Mouse (Mus musculus) lung, postnatal 25 days (tissue): ENCODE measurements at regions not wholly inside any gene's neighbourhood (a gene's known extent, or its start where the extent isn't known, plus 50 kb on each side); places are given as distances from the start of the nearest gene placed in this dataset.
A peak's percentile ranks its signal among the peaks of the same experiment; 100 is the strongest.

Source experiments
- DNase-seq: peaks from one replicate; pipeline ENCODE4 v3.0.0; 2022; ENCODE audit warnings: low spot score

DNA sequence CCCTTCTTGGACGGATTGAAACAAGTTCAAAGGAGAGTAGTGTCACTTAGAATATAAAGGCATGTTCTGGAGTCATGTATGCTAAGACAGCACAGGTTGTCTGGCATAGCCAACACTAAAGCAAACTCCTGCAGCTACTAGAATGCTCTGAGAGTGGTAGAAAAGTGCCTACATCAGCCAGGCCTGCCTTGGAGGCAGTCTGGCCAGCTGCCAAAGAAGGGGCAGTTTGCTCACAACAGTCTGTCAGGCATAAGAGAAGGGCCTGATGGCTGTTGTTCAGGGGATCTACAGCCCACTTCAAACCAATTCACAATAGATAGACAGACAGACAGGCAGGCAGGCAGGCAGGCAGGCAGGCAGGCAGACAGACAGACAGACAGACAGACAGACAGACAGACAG, 136.5 kb upstream of the Dap start:
- DNase-seq = no peak

- DNase-seq = no peak
Measured at GRCm38 (mm10) chr15:31091916-31092570, 132.1 kb upstream of the Dap start.

- no peak for DNase-seq
Measured at GRCm38 (mm10) chr15:31096206-31096605, 127.9 kb upstream of the Dap start.

- DNase-seq = no peak
Measured at GRCm38 (mm10) chr15:31097301-31097700, 126.8 kb upstream of the Dap start.

- no peak for DNase-seq
Measured at GRCm38 (mm10) chr15:31104743-31105142, 119.4 kb upstream of the Dap start.

GRCm38 (mm10) chr15:31106907-31107306, 117.2 kb upstream of the Dap start:
- DNase-seq = no peak

- no peak for DNase-seq
Measured at GRCm38 (mm10) chr15:31113216-31113615, 110.9 kb upstream of the Dap start.

DNA sequence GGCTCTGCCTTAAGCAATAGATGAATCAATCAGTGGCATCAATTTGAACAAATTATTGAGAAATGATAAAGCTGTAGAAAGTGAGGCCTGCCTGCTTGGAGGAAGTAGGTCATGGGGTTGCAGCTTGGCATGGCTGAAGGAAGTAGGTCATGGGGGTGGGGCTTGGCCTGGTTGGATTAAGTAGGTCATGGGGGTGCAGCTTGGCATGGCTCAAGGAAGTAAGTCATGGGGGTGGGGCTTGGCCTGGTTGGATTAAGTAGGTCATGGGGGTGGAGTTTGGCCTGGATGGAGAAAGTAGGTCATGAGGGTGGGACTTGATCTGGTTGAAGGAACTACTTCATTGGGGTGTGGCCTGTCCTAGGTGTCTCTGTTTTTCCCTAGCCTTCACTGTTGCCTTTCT, 106.8 kb upstream of the Dap start:
- DNase-seq = no peak

DNA sequence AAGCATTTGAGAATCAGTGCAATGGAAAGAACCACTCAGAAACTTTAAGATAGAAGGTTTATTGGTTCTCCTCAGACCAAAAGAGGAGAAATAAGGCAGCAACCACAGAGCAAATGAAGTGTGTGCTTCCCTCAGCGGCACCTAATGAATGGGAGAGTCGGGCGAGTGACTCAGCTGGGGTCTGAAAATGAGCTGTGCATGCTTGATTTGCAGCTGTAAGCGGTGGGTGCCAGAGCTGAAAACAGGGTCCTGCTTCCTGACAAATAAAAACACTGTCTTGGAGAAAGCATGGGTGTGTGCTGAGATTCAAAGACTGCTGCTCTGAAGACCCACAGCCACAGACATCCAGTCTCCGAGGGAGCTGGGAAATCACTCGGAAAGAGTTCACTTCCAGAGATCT, 104.0 kb upstream of the Dap start:
- no peak for DNase-seq

DNA sequence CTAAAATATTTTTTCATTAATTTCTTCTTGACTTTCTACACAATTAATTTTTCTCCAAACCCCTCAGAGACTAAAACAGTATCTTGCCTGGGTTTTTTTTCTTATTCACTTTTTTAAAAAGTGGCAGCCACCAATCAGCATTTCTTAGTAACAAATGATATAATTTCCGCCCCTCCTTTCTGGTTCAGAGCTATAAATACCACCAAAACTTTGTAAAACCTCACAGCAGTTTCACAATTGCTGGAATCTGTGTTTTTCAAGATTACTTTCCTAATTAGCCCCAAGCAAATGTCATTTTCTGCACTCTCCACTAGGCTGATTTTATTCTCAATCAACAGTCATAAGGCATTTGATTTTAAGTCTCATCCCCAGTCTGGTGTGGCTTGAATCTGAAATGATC, 98.3 kb upstream of the Dap start:
- no peak for DNase-seq

- DNase-seq = no peak
Measured at GRCm38 (mm10) chr15:31126999-31127398, 97.1 kb upstream of the Dap start.

DNA sequence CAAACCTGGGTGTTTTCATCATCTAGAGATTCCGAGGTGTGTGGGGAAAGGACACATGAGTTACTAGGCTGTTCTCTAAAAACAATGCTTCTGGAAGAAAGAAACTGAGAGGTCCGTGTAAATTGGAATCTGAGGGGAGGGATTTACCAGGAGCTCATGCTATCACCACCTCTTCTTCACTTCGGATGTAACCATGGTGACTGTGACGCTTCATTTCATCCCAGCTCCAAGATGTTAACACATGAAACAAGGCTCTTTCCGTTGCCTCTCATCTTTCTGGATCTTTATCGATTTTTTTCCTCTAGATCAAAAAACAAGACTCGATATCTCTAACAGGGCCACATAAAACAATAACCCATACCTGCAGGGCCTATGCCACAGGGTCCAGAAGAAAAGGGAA, 89.2 kb upstream of the Dap start:
- DNase-seq = no peak

GRCm38 (mm10) chr15:31138637-31139036, 85.5 kb upstream of the Dap start:
- DNase-seq = no peak

DNA sequence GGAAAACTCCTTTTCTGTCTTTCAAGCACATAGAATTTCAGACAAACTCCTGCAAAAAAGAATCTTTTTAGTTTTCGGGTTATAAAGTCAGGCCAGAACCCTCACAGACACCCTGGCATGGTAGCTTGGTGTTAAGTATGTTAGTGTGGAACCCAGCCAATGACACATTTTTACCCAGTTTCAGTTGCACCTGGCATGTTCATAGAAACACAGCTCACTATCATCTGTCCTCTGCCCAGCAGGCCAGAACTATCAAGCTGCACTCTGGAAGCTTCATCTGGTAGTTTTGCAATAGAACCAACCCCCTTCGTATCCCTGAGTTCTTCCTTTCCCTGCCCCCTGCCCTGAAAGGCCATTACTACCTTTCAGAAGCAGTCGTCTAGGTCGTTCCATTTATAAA, 82.4 kb upstream of the Dap start:
- no peak for DNase-seq

DNA sequence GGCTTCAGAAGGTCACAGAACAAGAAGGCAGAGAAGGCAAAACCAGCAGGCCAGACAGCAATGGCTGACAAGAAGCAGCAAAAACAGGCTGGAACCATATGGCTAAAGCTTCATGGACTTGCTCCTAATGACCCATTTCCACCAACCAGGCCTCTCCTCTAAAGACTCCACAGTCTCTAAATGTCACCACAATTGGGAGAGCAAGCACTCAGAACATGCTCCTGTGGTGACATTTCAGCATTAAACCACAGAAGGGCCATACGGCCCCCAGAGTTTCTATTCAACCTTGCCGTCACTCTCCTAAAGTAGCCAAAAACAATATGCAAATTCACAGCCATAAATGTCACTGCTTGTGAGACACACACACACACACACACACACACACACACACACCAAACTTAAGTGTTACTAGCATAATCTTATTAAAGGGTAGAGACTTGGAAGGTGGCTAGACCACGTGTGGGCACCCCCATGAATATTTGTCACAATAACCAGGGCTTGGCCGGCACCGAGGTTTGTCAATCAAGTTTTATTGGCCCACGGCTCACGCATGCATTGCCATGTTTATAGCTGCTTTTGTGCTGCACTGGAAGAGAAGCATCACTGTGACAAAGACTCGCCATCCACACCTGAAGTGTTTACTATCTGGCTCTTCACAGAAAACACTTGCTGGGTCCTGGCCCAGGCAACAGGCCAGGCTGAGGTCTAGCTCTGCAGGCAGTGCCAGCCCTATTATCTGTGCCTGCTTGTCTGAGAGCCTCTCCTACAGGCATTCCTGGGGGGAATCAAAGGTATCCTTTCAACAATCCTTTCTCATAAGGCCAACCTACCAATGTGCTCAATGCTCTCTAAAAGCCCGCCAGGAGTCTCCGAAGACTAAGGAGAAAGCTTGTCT, 75.6 kb upstream of the Dap start:
- no peak for DNase-seq

GRCm38 (mm10) chr15:31149855-31150254, 74.3 kb upstream of the Dap start:
- DNase-seq = no peak

DNA sequence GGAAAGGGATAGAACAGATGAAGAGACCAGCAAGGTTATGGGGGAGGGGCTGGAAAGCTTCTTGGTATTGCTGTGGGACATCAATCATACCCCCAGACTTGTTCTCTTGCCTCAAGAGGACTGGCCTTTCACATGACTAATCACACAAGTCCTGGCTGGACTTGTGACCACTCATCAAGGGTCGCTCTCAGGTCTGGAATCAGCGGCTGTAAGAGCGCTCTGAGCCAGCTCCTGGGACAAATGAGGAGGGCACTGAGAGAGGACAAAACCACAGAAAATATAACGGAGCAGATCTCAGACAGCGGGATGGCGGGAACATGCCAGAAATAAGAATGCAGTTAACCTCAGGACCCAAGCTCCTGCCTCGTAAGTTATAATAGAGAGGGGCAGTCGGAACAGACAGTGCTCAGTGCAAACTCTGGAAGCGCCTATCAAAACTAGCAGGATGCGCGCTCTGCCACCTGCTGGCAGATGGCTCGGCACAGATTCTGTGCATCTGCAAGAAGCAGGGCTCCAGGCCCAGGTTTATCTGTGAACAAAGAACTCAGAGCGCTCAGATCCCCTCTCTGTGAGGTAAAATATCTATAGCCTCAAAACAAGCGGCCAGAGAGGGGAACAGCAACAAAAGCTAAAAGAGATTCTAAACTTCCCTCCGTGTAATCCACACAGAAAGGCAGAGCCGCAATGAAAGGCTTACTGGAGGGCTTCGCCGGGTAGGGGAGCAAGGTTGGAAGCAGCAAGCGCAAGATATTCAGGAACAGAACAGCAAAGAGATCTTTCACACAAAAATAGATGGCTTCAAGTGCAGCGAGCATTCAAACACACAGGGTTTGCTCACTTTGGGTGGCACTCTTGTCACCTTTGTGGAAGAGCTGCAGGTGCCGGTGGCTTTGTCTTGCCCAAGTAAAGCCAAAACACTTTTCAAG, 73.3 kb upstream of the Dap start:
- DNase-seq = peak; percentile 26

DNA sequence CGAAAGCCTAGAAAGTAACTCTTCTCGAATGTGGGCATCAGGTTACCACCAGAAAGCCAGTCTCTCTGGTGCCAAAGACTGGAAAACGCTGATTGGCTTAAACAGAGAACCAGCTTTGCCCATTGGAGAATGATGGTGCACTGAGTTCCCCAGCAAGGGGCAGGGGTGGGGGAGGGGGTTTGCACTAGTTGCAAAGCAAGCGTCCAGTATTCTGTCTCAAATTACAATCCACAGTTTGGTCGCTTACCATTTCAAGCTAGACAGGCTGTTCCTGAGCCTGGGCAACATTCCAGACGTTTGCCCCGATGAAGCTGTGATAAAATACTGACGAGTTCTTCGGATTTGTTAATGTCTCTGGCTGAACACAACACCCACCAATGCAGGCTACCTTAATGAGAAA, 69.0 kb upstream of the Dap start:
- DNase-seq = no peak

DNA sequence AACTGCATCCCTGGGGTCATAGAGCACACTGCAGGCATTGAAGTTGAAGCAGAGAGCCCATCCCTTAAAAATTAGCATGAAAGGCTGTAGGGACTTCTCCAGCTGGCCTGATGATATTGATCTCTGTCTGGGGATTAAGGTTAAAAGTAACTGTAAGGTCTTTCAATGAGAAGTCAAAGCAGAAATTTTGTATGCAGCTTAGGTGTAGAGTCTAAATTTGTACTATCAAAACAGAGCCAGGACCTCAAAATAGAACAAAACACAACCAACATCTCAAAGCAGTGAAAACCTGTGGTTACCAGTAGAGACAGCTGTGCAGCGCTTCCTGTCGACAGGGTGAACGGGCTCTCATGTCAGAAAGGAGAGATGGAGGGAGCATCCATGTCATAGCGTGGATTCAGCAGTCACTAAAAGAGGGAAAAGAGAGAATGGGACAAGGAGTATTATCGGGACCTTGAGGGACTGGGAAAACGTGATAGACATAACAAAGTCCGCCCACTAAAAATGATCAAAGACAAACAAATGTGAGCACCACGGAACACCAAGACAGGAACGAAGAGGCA, 57.5 kb upstream of the Dap start:
- no peak for DNase-seq

- DNase-seq = no peak
Measured at GRCm38 (mm10) chr15:31167506-31167905, 56.6 kb upstream of the Dap start.

DNA sequence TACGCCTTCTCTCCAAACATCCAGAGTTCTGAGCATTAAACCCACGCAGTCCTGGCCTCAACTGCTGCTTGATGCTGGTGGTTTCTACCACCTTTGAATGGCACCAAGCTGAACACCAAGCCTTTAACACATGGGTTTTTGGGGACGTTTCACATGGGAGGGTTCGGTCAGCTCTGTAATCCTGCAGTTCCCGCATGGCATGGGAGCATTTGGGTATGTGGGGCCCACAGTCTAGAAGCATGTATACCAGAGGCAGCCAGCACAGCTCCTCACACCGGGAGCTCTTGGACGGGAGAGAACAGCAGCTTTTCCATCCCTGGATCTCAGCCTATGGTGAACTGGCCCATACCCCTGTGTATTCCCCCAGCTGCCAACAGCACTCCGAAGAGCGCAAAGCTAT, 55.9 kb upstream of the Dap start:
- DNase-seq = no peak
